Comparison of ENCODE assay signal across 9 mouse cellular contexts in the genomic region with DNA sequence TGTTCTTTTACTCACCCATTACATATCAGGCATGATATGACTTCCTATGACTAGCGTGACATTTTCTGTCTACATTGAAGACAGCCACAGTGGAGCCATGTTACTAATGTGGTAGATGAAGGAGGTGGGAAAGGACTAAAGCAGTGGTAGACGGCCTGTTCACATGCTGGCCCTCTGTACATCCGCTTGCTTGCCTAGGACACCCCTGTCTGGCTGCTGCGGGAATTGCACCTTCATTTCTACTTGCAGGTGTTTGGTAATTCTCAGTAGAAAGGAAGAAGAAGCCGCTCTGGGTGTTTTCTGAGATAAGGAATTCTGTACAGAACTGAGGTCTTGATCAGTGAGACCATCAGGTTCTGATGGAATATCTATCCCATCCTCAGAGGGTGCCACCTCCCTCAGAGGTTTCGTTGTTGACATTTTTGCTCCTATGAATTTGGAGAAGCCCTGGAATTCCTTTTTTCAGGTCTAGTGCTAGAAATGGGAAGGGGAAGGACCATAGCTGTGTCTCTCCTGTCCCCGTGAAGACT. TPM values are rescaled to one million over a fixed set of nuclear protein-coding genes. Genes with fewer than 3 reads are reported as not detected.
DNase-seq lines count a peak whose midpoint lies in the region; ATAC-seq and TF ChIP-seq lines count a peak whose summit lies in the region.
"Had no signal": no experiment of that assay in that cellular context is flagged by ENCODE, and none has a peak within 500 bp of the region (broad histone marks: within the 10 kb centered on the region; RNA-seq: fewer than 3 reads in every experiment).

No protein-coding gene starts in this region.

- TF ChIP-seq EP300 in CH12.LX (IDR thresholded peaks at IDR 0.05; ENCODE audit: low read length), result no peak

- H3K9ac ChIP-seq in heart, embryonic 12.5 days, result no peak overlapping the region
- H3K9ac ChIP-seq in CH12.LX (ENCODE audit: insufficient read depth, low read depth), result no peak overlapping the region
- no peak overlapping the region for H3K9ac ChIP-seq in hindbrain, embryonic 13.5 days
- H3K9ac ChIP-seq: embryonic facial prominence, embryonic 12.5 days had no signal

- H3K4me1 ChIP-seq in heart, embryonic 12.5 days (replicated peaks), result no peaks in the 10 kb centered on the region; the same call in 1 of the 2 replicates
- peaks cover 0 to 41% of the 10 kb centered on the region in 2 experiments; a peak in 2 of 4 replicates for H3K4me1 ChIP-seq in CH12.LX (ENCODE audit: control insufficient read depth in 1 of 2, insufficient read depth in 2 of 2)
- H3K4me1 ChIP-seq in hindbrain, embryonic 13.5 days (replicated peaks), result no peaks in the 10 kb centered on the region

- no peaks in the 10 kb centered on the region for H3K36me3 ChIP-seq in heart, embryonic 12.5 days
- H3K36me3 ChIP-seq in CH12.LX (replicated peaks in 1 of 2; ENCODE audit: control insufficient read depth in 1 of 2, insufficient read depth in 1 of 2, low read length in 1 of 2), result peaks cover 0 to 23% of the 10 kb centered on the region in 2 experiments
- H3K36me3 ChIP-seq in hindbrain, embryonic 13.5 days, result no peaks in the 10 kb centered on the region
- H3K36me3 ChIP-seq: embryonic facial prominence, embryonic 12.5 days had no signal

- no peak overlapping the region for H3K4me3 ChIP-seq in heart, embryonic 12.5 days
- H3K4me3 ChIP-seq in CH12.LX (replicated peaks in 1 of 3; ENCODE audit: low read depth in 2 of 3, low read length in 2 of 3, poor library complexity in 1 of 3), result no peak overlapping the region
- no peak overlapping the region for H3K4me3 ChIP-seq in hindbrain, embryonic 13.5 days
- H3K4me3 ChIP-seq: embryonic facial prominence, embryonic 12.5 days had no signal

- no peaks in the 10 kb centered on the region for H3K9me3 ChIP-seq in heart, embryonic 12.5 days (replicated peaks)
- no peaks in the 10 kb centered on the region for H3K9me3 ChIP-seq in CH12.LX (replicated peaks; ENCODE audit: low read length)
- H3K9me3 ChIP-seq in hindbrain, embryonic 13.5 days, result no peaks in the 10 kb centered on the region
- H3K9me3 ChIP-seq: embryonic facial prominence, embryonic 12.5 days had no signal

- ATAC-seq in heart, embryonic 12.5 days (ENCODE audit: insufficient number of reproducible peaks, low FRiP score), result no peak
- peak; percentile 80 for ATAC-seq in common myeloid progenitor, adult 5-6 weeks (replicated peaks; ENCODE audit: low read depth, poor library complexity, severe bottlenecking)
- ATAC-seq in neutrophil, adult 5-6 weeks (ENCODE audit: extremely low read depth, insufficient number of reproducible peaks, low FRiP score, poor library complexity, severe bottlenecking), result 0 out of 2 replicates have a peak, but pooled peaks have one; percentile 39
- ATAC-seq in hindbrain, embryonic 13.5 days (ENCODE audit: low FRiP score), result no peak

- no peaks in the 10 kb centered on the region for H3K79me2 ChIP-seq in CH12.LX (replicated peaks; ENCODE audit: control insufficient read depth, extremely low read depth, insufficient read depth, poor library complexity, severe bottlenecking)

- H3K27ac ChIP-seq in heart, embryonic 12.5 days (ENCODE audit: poor library complexity, severe bottlenecking), result no peak overlapping the region
- no peak overlapping the region for H3K27ac ChIP-seq in CH12.LX (ENCODE audit: insufficient read depth, low read depth)
- no peak overlapping the region for H3K27ac ChIP-seq in hindbrain, embryonic 13.5 days
- H3K27ac ChIP-seq: embryonic facial prominence, embryonic 12.5 days had no signal

- 73% methylated on average over 7 of the region's 7 CpGs for WGBS in heart, embryonic 12.5 days
- 83% methylated on average over 7 of the region's 7 CpGs for WGBS in hindbrain, embryonic 13.5 days

- dilution Hi-C loops in CH12.LX (cut with MboI; ENCODE audit: extremely low pct_ligation_motif_present, extremely low pct_unique_long_range_greater_than_20kb, low sequenced_read_pairs), result no loop called here

- no peaks in the 10 kb centered on the region for H3K27me3 ChIP-seq in heart, embryonic 12.5 days (replicated peaks)
- H3K27me3 ChIP-seq in CH12.LX (replicated peaks), result no peaks in the 10 kb centered on the region
- H3K27me3 ChIP-seq in hindbrain, embryonic 13.5 days, result no peaks in the 10 kb centered on the region
- H3K27me3 ChIP-seq: embryonic facial prominence, embryonic 12.5 days had no signal

- H3K4me2 ChIP-seq in heart, embryonic 12.5 days, result no peak overlapping the region
- H3K4me2 ChIP-seq in CH12.LX (ENCODE audit: insufficient read depth, low read depth, poor library complexity, severe bottlenecking), result no peak overlapping the region
- no peak overlapping the region for H3K4me2 ChIP-seq in hindbrain, embryonic 13.5 days
- H3K4me2 ChIP-seq: embryonic facial prominence, embryonic 12.5 days had no signal

- in situ Hi-C loops in CH12.LX (cut with MboI; ENCODE audit: low pct_ligation_motif_present, low pct_unique_long_range_greater_than_20kb, low sequenced_read_pairs), result no loop called here

- TF ChIP-seq RAD21 in CH12.LX (IDR thresholded peaks at IDR 0.05; ENCODE audit: low read depth, low read length), result peak; percentile 79

- peak in 1 of 2 experiments; percentile 70; a peak in 2 of 4 replicates for TF ChIP-seq CTCF in CH12.LX (conservative IDR thresholded peaks at IDR 0.05 in 1 of 2, IDR thresholded peaks at IDR 0.05 in 1 of 2; ENCODE audit: low read depth in 2 of 2, low read length in 2 of 2)

- TF ChIP-seq POLR2A in CH12.LX (IDR thresholded peaks at IDR 0.05; ENCODE audit: low read depth, low read length), result no peak

- DNase-seq in heart, adult 11 months, result peak; percentile 88
- no peak for DNase-seq in CH12.LX (ENCODE audit: extremely low read depth)
- DNase-seq in urinary bladder, adult 18-20 months (ENCODE audit: low spot score in 2 of 2), result no peak
- no peak for DNase-seq in right cerebral cortex, postnatal 10 days (ENCODE audit: low spot score in 2 of 2)

TF ChIP-seq in CH12.LX, 34 proteins besides CTCF, POLR2A, EP300 and RAD21:
- TF ChIP-seq KAT2A (IDR thresholded peaks at IDR 0.05; ENCODE audit: insufficient replicate concordance, low read length) (no peak), SMC3 (IDR thresholded peaks at IDR 0.05; ENCODE audit: low read depth, low read length) (peak; percentile 75), E2F4 (IDR thresholded peaks at IDR 0.05; ENCODE audit: insufficient replicate concordance, low read depth, low read length) (no peak), USF1 (IDR thresholded peaks at IDR 0.05; ENCODE audit: low read depth, low read length) (no peak), MAFK (IDR thresholded peaks at IDR 0.05; ENCODE audit: insufficient replicate concordance, low read length) (no peak), SIN3A (IDR thresholded peaks at IDR 0.05; ENCODE audit: low read length) (no peak), CHD1 (IDR thresholded peaks at IDR 0.05; ENCODE audit: low read depth, low read length) (no peak), MYC (IDR thresholded peaks at IDR 0.05; ENCODE audit: low read depth, low read length) (no peak)

RNA-seq across cellular contexts. Expression of a gene that starts 55.7 kb away (rescaled TPM):
- polyA plus RNA-seq in heart, embryonic 12.5 days (2016; fragmentation: Nextera tagmentation; extraction: Ambion mirVana), result 61.4 and 64.3 TPM in 2 replicates
- total RNA-seq in CH12.LX (2012; rRNA removed) (20.6 and 24.3 TPM in 2 replicates), CH12.LX (2014; rRNA removed) (25.9 and 28.4 TPM in 2 replicates)
- 65.0 and 71.2 TPM in 2 replicates for polyA plus RNA-seq in CH12.LX (2012; ENCODE audit: insufficient read length, low read depth)
- total RNA-seq in common myeloid progenitor, adult 5-6 weeks (2017), result 27.3 and 35.8 TPM in 2 replicates
- 112 and 120 TPM in 2 replicates for total RNA-seq in neutrophil, adult 5-6 weeks (2017)
- 23.7 and 24.9 TPM in 2 replicates for polyA plus RNA-seq in hindbrain, embryonic 13.5 days (2015; fragmentation: Nextera tagmentation; extraction: Ambion mirVana)

Comparison
In these comparisons a context has a peak if more than half of its experiments do, and no peak if none do; other contexts are left out.
1. ATAC-seq: peak in common myeloid progenitor, adult 5-6 weeks (single experiment) and neutrophil, adult 5-6 weeks (single experiment); none in heart, embryonic 12.5 days (single experiment) and hindbrain, embryonic 13.5 days (single experiment).